1 mouse cellular context compared by ENCODE assay signal in genomic region chr4:155832321-155832720, GRCm38 (mm10).
TF ChIP-seq lines count a peak whose summit lies in the region.

No protein-coding gene starts in this region.

TF ChIP-seq in CH12.LX, 34 proteins besides CTCF, POLR2A, EP300 and RAD21 (continued from another document):
- no peak for TF ChIP-seq GABPA (IDR thresholded peaks at IDR 0.05; ENCODE audit: insufficient replicate concordance, low read depth, low read length)
- no peak for TF ChIP-seq IRF4 (IDR thresholded peaks at IDR 0.05; ENCODE audit: low read depth, low read length)
- TF ChIP-seq MAZ (IDR thresholded peaks at IDR 0.05; ENCODE audit: low read depth, low read length) = no peak
- TF ChIP-seq CHD1 (IDR thresholded peaks at IDR 0.05; ENCODE audit: low read depth, low read length) = no peak
- TF ChIP-seq HCFC1 (IDR thresholded peaks at IDR 0.05; ENCODE audit: low read depth, low read length) = no peak
- TF ChIP-seq NELFE (IDR thresholded peaks at IDR 0.05; ENCODE audit: low read depth, low read length) = no peak
- TF ChIP-seq SMC3 (IDR thresholded peaks at IDR 0.05; ENCODE audit: low read depth, low read length) = no peak
- TF ChIP-seq MAX (IDR thresholded peaks at IDR 0.05; ENCODE audit: low read length) = no peak
- TF ChIP-seq ETS1 (conservative IDR thresholded peaks at IDR 0.05; ENCODE audit: low read depth, low read length) = no peak
- TF ChIP-seq NRF1 (IDR thresholded peaks at IDR 0.05; ENCODE audit: low read depth, low read length) = no peak
- no peak for TF ChIP-seq MXI1 (IDR thresholded peaks at IDR 0.05; ENCODE audit: low read depth, low read length)
- no peak for TF ChIP-seq MYC (IDR thresholded peaks at IDR 0.05; ENCODE audit: low read depth, low read length)
- no peak for TF ChIP-seq JUND (conservative IDR thresholded peaks at IDR 0.05; ENCODE audit: low read depth, low read length)
- no peak for TF ChIP-seq ZC3H11A (IDR thresholded peaks at IDR 0.05; ENCODE audit: low read depth, low read length)
- TF ChIP-seq MAFK (IDR thresholded peaks at IDR 0.05; ENCODE audit: insufficient replicate concordance, low read length) = no peak
- no peak for TF ChIP-seq ZKSCAN1 (IDR thresholded peaks at IDR 0.05; ENCODE audit: borderline replicate concordance, low read depth, low read length)
